Mouse (Mus musculus) midbrain, embryonic 11.5 days (tissue): ENCODE measurements around the gene Uaca. TPM values are rescaled to one million over a fixed set of nuclear protein-coding genes. Genes with fewer than 3 reads are reported as not detected.

Experiments used
- ATAC-seq: fragments of 200-750 bp; cut with Nextera tagmentation; 2 replicates; pipeline ENCODE4 v1.8.0; 2017; ENCODE audit warnings: moderate TSS enrichment, moderate library complexity; ENCODE audit not compliant: low FRiP score
- DNase-seq: peaks from one replicate; pipeline ENCODE4 v3.0.0; 2015; ENCODE audit warnings: low spot score; ENCODE audit errors: missing footprints
- H3K27ac ChIP-seq: fragments of 300-500 bp; sonication (generic); 2 replicates; pipeline ENCODE4 v1.5.1; 2014; ENCODE audit warnings: low read depth, low read length
- H3K27me3 ChIP-seq: fragments of 300-500 bp; sonication (generic); 2 replicates; pipeline ENCODE4 v1.6.1; 2014; ENCODE audit warnings: mild to moderate bottlenecking, low read length, moderate library complexity, mixed read lengths; ENCODE audit not compliant: control insufficient read depth, insufficient read depth
- H3K36me3 ChIP-seq: fragments of 300-500 bp; sonication (generic); 2 replicates; pipeline ENCODE4 v1.6.1; 2014; ENCODE audit warnings: mild to moderate bottlenecking, low read length, moderate library complexity, mixed read lengths; ENCODE audit not compliant: control insufficient read depth, insufficient read depth
- H3K4me1 ChIP-seq: fragments of 300-500 bp; sonication (generic); 2 replicates; pipeline ENCODE4 v1.6.1; 2014; ENCODE audit warnings: low read length; ENCODE audit not compliant: control insufficient read depth, insufficient read depth
- H3K4me2 ChIP-seq: fragments of 300-500 bp; sonication (generic); 2 replicates; pipeline ENCODE4 v1.6.1; 2014; ENCODE audit warnings: mild to moderate bottlenecking, moderate library complexity
- H3K4me3 ChIP-seq: fragments of 300-500 bp; sonication (generic); 2 replicates; pipeline ENCODE4 v1.5.1; 2014; ENCODE audit warnings: low read depth, low read length
- H3K9ac ChIP-seq: fragments of 300-500 bp; sonication (generic); 2 replicates; pipeline ENCODE4 v1.6.1; 2014; ENCODE audit warnings: low read length
- H3K9me3 ChIP-seq: fragments of 300-500 bp; sonication (generic); 2 replicates; pipeline ENCODE4 v1.6.1; 2016; ENCODE audit warnings: low read length; ENCODE audit not compliant: control insufficient read depth
- WGBS: fragments of 180-500 bp; shearing (Covaris S2); extraction: QIAGEN DNeasy Blood & Tissue Kit; methylation state at CpG from one replicate; pipeline ENCODE4 v1.1.7; 2014; 5-methylcytosine and 5-hydroxymethylcytosine counted together
- polyA plus RNA-seq: library from polyadenylated mRNA; unstranded; fragments of >200 nt; fragmentation: Nextera tagmentation; extraction: Ambion mirVana; gene quantifications from 2 replicates; pipeline ENCODE4 v1.2.1, GENCODE M21; 2014

Uaca gene
- polyA plus RNA-seq, 1 experiment from 2014 or later = 27.9 TPM

- H3K9me3 ChIP-seq = no peaks in the 10 kb centered on the region
- no peak overlapping the region for H3K27ac ChIP-seq
- H3K4me2 ChIP-seq = no peak overlapping the region
- H3K9ac ChIP-seq = no peak overlapping the region
- no peaks in the 10 kb centered on the region for H3K36me3 ChIP-seq
- ATAC-seq (0 out of 2 replicates have a peak, but pooled peaks have one; percentile 50), DNase-seq (peak; percentile 89)
- no peaks in the 10 kb centered on the region for H3K27me3 ChIP-seq
- no peak overlapping the region for H3K4me3 ChIP-seq
- H3K4me1 ChIP-seq = peaks cover 6% of the 10 kb centered on the region; the same call in 1 of the 2 replicates
- WGBS = 76% methylated on average over 9 of the region's 9 CpGs
Measured at GRCm38 (mm10) chr9:60782057-60782789, 12.1 kb upstream of the Uaca start.

GRCm38 (mm10) chr9:60785069-60785468 is 9.3 kb upstream of the Uaca start:
- WGBS = 72% methylated on average over 4 of the region's 4 CpGs
- no peak for ATAC-seq
- H3K4me2 ChIP-seq = no peak overlapping the region
- no peaks in the 10 kb centered on the region for H3K9me3 ChIP-seq
- no peaks in the 10 kb centered on the region for H3K36me3 ChIP-seq
- H3K4me1 ChIP-seq = peaks cover 6% of the 10 kb centered on the region; the same call in 1 of the 2 replicates
- peak; percentile 73 for DNase-seq
- no peak overlapping the region for H3K27ac ChIP-seq
- no peak overlapping the region for H3K4me3 ChIP-seq
- no peaks in the 10 kb centered on the region for H3K27me3 ChIP-seq
- no peak overlapping the region for H3K9ac ChIP-seq

- Histone ChIP-seq H3K4me2 (no peak overlapping the region), H3K4me1 (no peaks in the 10 kb centered on the region), H3K27me3 (no peaks in the 10 kb centered on the region), H3K36me3 (no peaks in the 10 kb centered on the region), H3K4me3 (no peak overlapping the region), H3K9ac (no peak overlapping the region), H3K9me3 (no peaks in the 10 kb centered on the region), H3K27ac (no peak overlapping the region)
- no peak for ATAC-seq
- WGBS = 46% methylated on average over 2 of the region's 2 CpGs
- peak; percentile 66 for DNase-seq
Measured at GRCm38 (mm10) chr9:60787517-60788110, 6.7 kb upstream of the Uaca start.

GRCm38 (mm10) chr9:60790282-60790681 is 4.1 kb upstream of the Uaca start:
- Histone ChIP-seq H3K9me3 (no peaks in the 10 kb centered on the region), H3K4me3 (no peak overlapping the region), H3K36me3 (no peaks in the 10 kb centered on the region), H3K4me1 (peaks cover 10% of the 10 kb centered on the region), H3K27me3 (no peaks in the 10 kb centered on the region), H3K27ac (no peak overlapping the region), H3K4me2 (no peak overlapping the region), H3K9ac (no peak overlapping the region)
- no peak for ATAC-seq
- 92% methylated on average over 2 of the region's 2 CpGs for WGBS
- no peak for DNase-seq

- H3K9me3 ChIP-seq = no peaks in the 10 kb centered on the region
- H3K4me1 ChIP-seq = peaks cover 10% of the 10 kb centered on the region
- ATAC-seq (no peak; the same call in 1 of the 2 replicates), DNase-seq (peak; percentile 95)
- H3K36me3 ChIP-seq = no peaks in the 10 kb centered on the region
- peak overlapping the region; percentile 66 for H3K4me2 ChIP-seq
- 2% methylated on average over 30 of the region's 30 CpGs for WGBS
- no peak overlapping the region for H3K27ac ChIP-seq
- peak overlapping the region; percentile 79 for H3K4me3 ChIP-seq
- H3K9ac ChIP-seq = peak overlapping the region; percentile 70
- no peaks in the 10 kb centered on the region for H3K27me3 ChIP-seq
Measured at GRCm38 (mm10) chr9:60794841-60795351, 554 bp downstream of the Uaca start.

- H3K36me3 ChIP-seq = no peaks in the 10 kb centered on the region
- DNase-seq = peak; percentile 70
- no peak overlapping the region for H3K27ac ChIP-seq
- no peaks in the 10 kb centered on the region for H3K9me3 ChIP-seq
- no peak overlapping the region for H3K9ac ChIP-seq
- no peaks in the 10 kb centered on the region for H3K27me3 ChIP-seq
- H3K4me2 ChIP-seq = no peak overlapping the region
- ATAC-seq = no peak
- H3K4me1 ChIP-seq = peaks cover 10% of the 10 kb centered on the region
- H3K4me3 ChIP-seq = no peak overlapping the region
- 85% methylated on average over 7 of the region's 7 CpGs for WGBS
Measured at GRCm38 (mm10) chr9:60796076-60796475, 1.7 kb downstream of the Uaca start.

GRCm38 (mm10) chr9:60797126-60797525 is 2.8 kb downstream of the Uaca start:
- Histone ChIP-seq H3K4me2 (no peak overlapping the region), H3K9me3 (no peaks in the 10 kb centered on the region)
- no peak for ATAC-seq

GRCm38 (mm10) chr9:60799061-60799460 is 4.7 kb downstream of the Uaca start:
- Histone ChIP-seq H3K9ac (no peak overlapping the region), H3K4me2 (no peak overlapping the region), H3K36me3 (no peaks in the 10 kb centered on the region), H3K9me3 (no peaks in the 10 kb centered on the region), H3K27me3 (no peaks in the 10 kb centered on the region), H3K4me3 (no peak overlapping the region), H3K27ac (no peak overlapping the region), H3K4me1 (peaks cover 3% of the 10 kb centered on the region)
- DNase-seq (peak; percentile 76), ATAC-seq (no peak)
- 43% methylated on average over 10 of the region's 10 CpGs for WGBS

More at GRCm38 (mm10) chr9:60797126-60797525, 2.8 kb downstream of the Uaca start:
- Histone ChIP-seq H3K27me3 (no peaks in the 10 kb centered on the region), H3K4me1 (peaks cover 10% of the 10 kb centered on the region), H3K4me3 (no peak overlapping the region), H3K36me3 (no peaks in the 10 kb centered on the region), H3K27ac (no peak overlapping the region), H3K9ac (no peak overlapping the region)
- peak; percentile 72 for DNase-seq
- 88% methylated on average over 6 of the region's 6 CpGs for WGBS
